Mouse (Mus musculus) CH12.LX (cell line): ENCODE data around the gene Rab3d.

Experiments used
- CTCF ChIP-seq, 2 experiments: IDR thresholded peaks in 1 of 2; conservative IDR thresholded peaks in 1 of 2; 2 replicates each; pipeline ENCODE4 v1.5.1; 2011 to 2012; ENCODE audit warnings: low read depth in 2 of 2, low read length in 2 of 2, improper control_type of control experiment in 1 of 2, inconsistent platforms in 1 of 2, mild to moderate bottlenecking in 1 of 2, moderate library complexity in 1 of 2
- ELF1 ChIP-seq: IDR thresholded peaks from 2 replicates; pipeline ENCODE4 v1.6.1; 2014; ENCODE audit warnings: low read depth, mild to moderate bottlenecking, inconsistent platforms, low read length, improper control_type of control experiment
- GABPA ChIP-seq: IDR thresholded peaks from 2 replicates; pipeline ENCODE4 v1.6.1; 2012; ENCODE audit warnings: low read depth, low read length, improper control_type of control experiment, inconsistent platforms; ENCODE audit not compliant: insufficient replicate concordance
- HCFC1 ChIP-seq: IDR thresholded peaks from 2 replicates; pipeline ENCODE4 v1.6.1; 2012; ENCODE audit warnings: low read depth, mild to moderate bottlenecking, inconsistent platforms, low read length, improper control_type of control experiment
- IRF4 ChIP-seq: IDR thresholded peaks from 2 replicates; pipeline ENCODE4 v1.6.1; 2014; ENCODE audit warnings: low read depth, mild to moderate bottlenecking, inconsistent platforms, low read length, improper control_type of control experiment
- MAZ ChIP-seq: IDR thresholded peaks from 2 replicates; pipeline ENCODE4 v1.6.1; 2012; ENCODE audit warnings: low read depth, mild to moderate bottlenecking, inconsistent platforms, low read length, improper control_type of control experiment, moderate library complexity
- NELFE ChIP-seq: IDR thresholded peaks from 2 replicates; pipeline ENCODE4 v1.6.1; 2011; ENCODE audit warnings: low read depth, low read length, improper control_type of control experiment
- POLR2A ChIP-seq: IDR thresholded peaks from 2 replicates; pipeline ENCODE4 v1.6.1; 2011; ENCODE audit warnings: low read depth, mild to moderate bottlenecking, improper control_type of control experiment, low read length
- SMC3 ChIP-seq: IDR thresholded peaks from 2 replicates; pipeline ENCODE4 v1.6.1; 2011; ENCODE audit warnings: low read depth, low read length, improper control_type of control experiment
- TCF12 ChIP-seq: IDR thresholded peaks from 2 replicates; pipeline ENCODE4 v1.6.1; 2014; ENCODE audit warnings: low read depth, mild to moderate bottlenecking, inconsistent platforms, low read length, improper control_type of control experiment
- USF1 ChIP-seq: IDR thresholded peaks from 2 replicates; pipeline ENCODE4 v1.6.1; 2014; ENCODE audit warnings: low read depth, mild to moderate bottlenecking, inconsistent platforms, low read length, improper control_type of control experiment
- USF2 ChIP-seq: conservative IDR thresholded peaks from 2 replicates; pipeline ENCODE4 v1.6.1; 2011; ENCODE audit warnings: low read depth, low read length, improper control_type of control experiment

DNA sequence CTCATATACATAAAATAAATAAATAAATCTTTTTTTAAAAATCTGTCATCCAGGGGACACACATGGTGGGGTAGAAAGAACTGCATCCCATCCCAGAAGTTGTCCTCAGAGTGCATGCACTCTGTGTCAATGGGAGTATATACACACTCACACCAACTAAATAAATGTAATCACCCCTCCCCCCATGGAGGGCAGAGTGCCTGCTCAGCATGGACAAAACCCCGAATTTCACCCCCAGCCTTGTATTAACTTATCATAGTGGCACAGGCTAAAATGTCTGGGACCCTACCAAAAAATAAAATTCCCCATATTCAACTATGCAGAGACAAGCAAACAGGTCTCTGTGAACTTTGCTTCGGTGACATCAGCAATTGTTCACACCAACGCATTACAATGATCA lies 36.6 kb upstream of the Rab3d start:
- TF ChIP-seq GABPA, result no peak
- no peak for TF ChIP-seq USF1
- TF ChIP-seq TCF12, result no peak
- TF ChIP-seq HCFC1, result no peak
- no peak for TF ChIP-seq CTCF (conservative IDR thresholded peaks at IDR 0.05 in 1 of 2, IDR thresholded peaks at IDR 0.05 in 1 of 2; ENCODE audit: low read depth in 2 of 2, low read length in 2 of 2)
- no peak for TF ChIP-seq POLR2A
- TF ChIP-seq MAZ, result no peak
- TF ChIP-seq ELF1, result no peak
- no peak for TF ChIP-seq SMC3
- TF ChIP-seq NELFE, result no peak
- TF ChIP-seq USF2, result no peak
- no peak for TF ChIP-seq IRF4
